Mouse (Mus musculus): ENCODE results near the gene Gm39653.

DNA sequence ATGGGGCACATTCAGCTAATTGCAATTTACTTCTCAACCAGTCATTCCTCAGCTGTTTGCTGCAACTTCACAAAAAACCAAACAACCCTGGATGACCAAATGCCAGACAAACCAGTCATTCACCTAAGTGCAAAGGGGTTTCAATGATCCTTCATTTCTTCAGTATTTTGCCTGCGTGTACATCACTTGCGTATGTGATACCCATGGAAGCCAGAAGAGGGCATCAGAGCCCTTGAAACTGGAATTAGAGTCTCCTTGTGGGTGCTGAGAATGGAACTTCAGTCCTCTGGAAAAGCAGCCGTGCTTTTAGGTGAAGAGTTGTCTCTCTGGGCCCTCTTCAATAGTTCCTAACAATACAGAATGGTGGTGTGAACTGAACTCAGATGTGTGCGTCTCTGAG, 6.2 kb upstream of the Gm39653 start:
- TF ChIP-seq FLI1 (IDR thresholded peaks at IDR 0.05; ENCODE audit: low read length) (no peak), GATA1 (IDR thresholded peaks at IDR 0.05; ENCODE audit: borderline replicate concordance, low read length) (no peak)

All from megakaryocyte, embryonic 14.5 days (primary cell).